Mouse (Mus musculus) adrenal gland, postnatal 25 days (tissue): ENCODE measurements around the gene Armc10. TPM values are rescaled to one million over a fixed set of nuclear protein-coding genes. Genes with fewer than 3 reads are reported as not detected.
"Not testable (repeated sequence)": the region's sequence is repeated elsewhere in the genome, so short reads cannot be mapped to it uniquely, and the experiment has no call there.

Experiments used
- DNase-seq: peaks from one replicate; pipeline ENCODE4 v3.0.0; 2021; ENCODE audit warnings: mixed read lengths
- total RNA-seq: library from RNA; stranded (reverse); gene quantifications from 2 replicates; pipeline ENCODE4 v1.2.3, GENCODE M21; 2021

Gene Armc10
- total RNA-seq, 1 experiment from 2014 or later: 33.4 TPM

DNA sequence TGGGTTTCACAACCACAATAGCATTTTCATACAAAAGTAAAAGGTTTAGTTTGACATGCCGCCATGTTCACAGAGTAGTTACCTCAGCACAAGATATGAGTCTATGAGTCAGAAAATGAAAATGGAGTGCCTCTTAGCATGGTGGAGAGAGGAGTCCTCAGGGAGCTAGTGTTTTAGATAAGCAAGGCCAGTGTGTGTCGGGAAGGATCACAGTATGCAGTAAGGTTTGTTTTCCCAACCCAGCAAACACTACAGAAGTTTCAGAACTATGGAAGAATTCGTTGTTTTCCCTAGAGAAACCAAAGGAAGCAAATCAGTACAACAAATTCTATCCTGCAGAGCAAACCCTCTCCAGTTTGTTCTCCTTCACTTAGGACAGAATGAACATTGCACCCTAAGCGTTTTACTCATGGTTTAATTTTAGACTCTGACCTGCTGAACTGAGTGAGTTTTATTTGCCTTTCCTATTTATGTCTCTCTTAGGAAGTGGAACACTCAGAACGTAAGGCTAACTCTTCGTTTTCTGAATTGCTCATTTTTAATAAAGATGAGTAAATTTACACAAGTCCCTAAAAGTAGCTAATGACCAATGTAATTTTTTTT is 57.4 kb downstream of the Armc10 start:
- no peak for DNase-seq

DNA sequence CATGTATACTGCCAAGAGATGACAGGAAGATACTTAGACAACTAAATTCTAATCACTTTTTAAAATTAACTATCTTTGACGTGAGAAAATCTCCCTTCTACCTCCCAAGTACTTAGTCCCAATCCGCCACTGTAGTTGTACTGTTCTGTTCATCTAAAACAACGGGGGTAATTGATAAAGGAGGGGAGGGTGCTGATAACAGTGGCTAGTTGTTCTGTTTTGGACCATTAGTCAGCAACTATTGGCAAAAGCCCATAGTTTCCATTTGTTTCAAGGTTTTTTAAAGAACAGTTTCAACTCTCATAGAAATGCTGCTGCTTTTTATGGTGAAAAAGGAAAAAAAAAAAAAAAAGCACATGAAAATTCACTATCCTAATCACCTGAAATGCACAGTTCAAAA is 58.1 kb downstream of the Armc10 start:
- no peak for DNase-seq

DNA sequence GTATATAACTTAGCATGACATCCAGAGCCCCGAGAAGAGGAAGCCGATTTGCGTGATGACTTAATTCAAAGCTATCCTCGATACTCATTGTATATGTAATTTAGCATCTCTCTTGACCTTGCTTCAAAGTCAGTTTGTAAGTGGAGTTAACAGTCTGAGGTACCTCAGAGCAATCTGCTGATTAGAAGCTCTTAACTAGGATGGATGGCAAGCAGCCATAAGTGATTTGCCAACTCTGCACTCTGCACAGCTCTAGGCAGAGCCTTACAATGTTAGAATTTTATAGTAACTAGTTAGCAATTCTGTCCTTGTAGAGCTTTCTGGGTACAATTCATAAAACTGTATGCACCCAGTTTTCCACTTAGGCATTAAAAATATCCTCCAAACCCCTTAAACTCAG is 60.9 kb downstream of the Armc10 start:
- DNase-seq: no peak

DNA sequence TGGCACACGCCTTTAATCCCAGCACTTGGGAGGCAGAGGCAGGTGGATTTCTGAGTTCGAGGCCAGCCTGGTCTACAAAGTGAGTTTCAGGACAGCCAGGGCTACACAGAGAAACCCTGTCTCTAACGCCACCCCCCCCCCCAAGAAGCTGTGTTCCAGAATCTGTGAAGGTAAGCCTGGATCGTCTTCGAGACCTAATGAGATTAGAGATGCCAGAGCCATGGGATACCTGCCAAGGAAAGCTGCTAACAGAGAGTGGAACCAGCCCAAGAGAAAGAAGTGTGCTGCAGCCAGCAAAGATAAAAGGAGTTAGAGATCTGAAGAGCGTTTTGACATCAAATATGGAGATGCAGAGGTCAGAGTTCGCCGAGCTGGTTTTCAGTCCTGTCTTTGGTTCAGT is 62.4 kb downstream of the Armc10 start:
- DNase-seq: not testable (repeated sequence)

Other genes with a start within 250 kb of the Armc10 start
- gene Ccdc146, start 221.1 kb upstream of the Armc10 start, total RNA-seq: 0.36 TPM in 1 of 2 replicates, not detected in the other
- 10.4 and 13.7 TPM in 2 replicates for gene Fam185a, start 220.9 kb upstream of the Armc10 start, total RNA-seq
- gene Lrrc17, start 102.3 kb upstream of the Armc10 start, total RNA-seq: 0.57 and 1.1 TPM in 2 replicates
- not detected in 2 replicates for gene Fbxl13, start 179 bp upstream of the Armc10 start, total RNA-seq
- gene Napepld, start 55.6 kb downstream of the Armc10 start, total RNA-seq: 47.6 and 63.1 TPM in 2 replicates
- gene Pmpcb, start 91.3 kb downstream of the Armc10 start, total RNA-seq: 277 and 295 TPM in 2 replicates
- 29.3 and 38.8 TPM in 2 replicates for gene Dnajc2, start 139.4 kb downstream of the Armc10 start, total RNA-seq
- gene Psmc2, start 139.5 kb downstream of the Armc10 start, total RNA-seq: 149 and 157 TPM in 2 replicates
- gene Slc26a5, start 219.8 kb downstream of the Armc10 start, total RNA-seq: not detected in 2 replicates